Mouse (Mus musculus) mammary gland, adult 2 months (tissue): ENCODE measurements around the gene Lbhd2. TPM values are rescaled to one million over a fixed set of nuclear protein-coding genes. Genes with fewer than 3 reads are reported as not detected.

Experiments
- polyA plus RNA-seq: library from polyadenylated mRNA; depleted of rRNA; stranded (reverse); fragments of >200 nt; gene quantifications from 2 replicates; pipeline ENCODE4 v1.2.3, GENCODE M21; 2012; ENCODE audit warnings: low replicate concordance; rRNA removed

The Lbhd2 gene
- 0.95 and 1.8 TPM in 2 replicates for polyA plus RNA-seq

DNA sequence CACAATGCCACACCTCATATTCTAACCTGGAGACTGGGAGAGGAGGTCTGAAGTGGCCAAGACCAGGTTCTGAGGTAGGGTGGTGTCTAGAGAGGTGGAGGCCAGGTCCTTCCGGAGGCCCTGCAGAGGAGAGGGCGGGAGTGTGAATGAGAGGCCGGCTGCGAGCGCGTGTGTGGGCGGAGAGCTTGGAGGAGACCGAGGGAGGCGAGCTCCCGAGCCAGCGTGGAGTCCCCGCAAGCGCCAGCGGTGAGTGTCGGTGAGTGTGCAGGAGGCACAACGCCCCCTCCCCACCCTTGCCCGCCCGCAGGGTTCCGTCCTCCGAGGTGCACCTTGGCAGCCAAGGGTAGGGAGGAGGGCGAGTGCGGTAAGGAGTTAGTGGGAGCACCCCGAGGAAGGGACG is at the start of gene Lbhd2:
TSS of gene Lbhd2 (plus strand) at position 188 of the 400 bp plus-strand sequence.

GRCm38 (mm10) chr12:111377376-111377973 is 29.1 kb upstream of the Lbhd2 start, which contains the start of gene Cdc42bpb:
Cdc42bpb (minus strand) TSS chr12:111377718.

GRCm38 (mm10) chr12:111416921-111417779 is 10.5 kb downstream of the Lbhd2 start, which contains the start of gene Exoc3l4:
Exoc3l4 (plus strand) TSS chr12:111417017.

GRCm38 (mm10) chr12:111442309-111443010 is 35.9 kb downstream of the Lbhd2 start, which contains the start of gene Tnfaip2:
Tnfaip2 (plus strand) TSS chr12:111442469.

Other genes starting within 250 kb of the Lbhd2 start
- 21.6 and 36.0 TPM in 2 replicates for gene Traf3, start 240.4 kb upstream of the Lbhd2 start, polyA plus RNA-seq
- gene 4930595D18Rik, start 222.3 kb upstream of the Lbhd2 start, polyA plus RNA-seq = not detected in 2 replicates
- 1.5 and 5.1 TPM in 2 replicates for gene Amn, start 135.7 kb upstream of the Lbhd2 start, polyA plus RNA-seq
- gene Cdc42bpb, start 29.1 kb upstream of the Lbhd2 start, polyA plus RNA-seq = 141 and 261 TPM in 2 replicates
- gene Exoc3l4, start 10.2 kb downstream of the Lbhd2 start, polyA plus RNA-seq = 23.7 and 30.8 TPM in 2 replicates
- 25.8 and 47.6 TPM in 2 replicates for gene Tnfaip2, start 35.7 kb downstream of the Lbhd2 start, polyA plus RNA-seq
- 2.4 and 8.7 TPM in 2 replicates for gene Gm266, start 79.0 kb downstream of the Lbhd2 start, polyA plus RNA-seq
- 64.1 and 99.3 TPM in 2 replicates for gene Eif5, start 131.2 kb downstream of the Lbhd2 start, polyA plus RNA-seq
- 23.9 and 25.1 TPM in 2 replicates for gene Mark3, start 167.7 kb downstream of the Lbhd2 start, polyA plus RNA-seq